Mouse (Mus musculus): ENCODE results near the gene Abhd4.

Abhd4 gene

GRCm38 (mm10) chr14:54239002-54239736, 14.8 kb upstream of the Abhd4 start:
- peak; percentile 85 to 94 for DNase-seq

DNA sequence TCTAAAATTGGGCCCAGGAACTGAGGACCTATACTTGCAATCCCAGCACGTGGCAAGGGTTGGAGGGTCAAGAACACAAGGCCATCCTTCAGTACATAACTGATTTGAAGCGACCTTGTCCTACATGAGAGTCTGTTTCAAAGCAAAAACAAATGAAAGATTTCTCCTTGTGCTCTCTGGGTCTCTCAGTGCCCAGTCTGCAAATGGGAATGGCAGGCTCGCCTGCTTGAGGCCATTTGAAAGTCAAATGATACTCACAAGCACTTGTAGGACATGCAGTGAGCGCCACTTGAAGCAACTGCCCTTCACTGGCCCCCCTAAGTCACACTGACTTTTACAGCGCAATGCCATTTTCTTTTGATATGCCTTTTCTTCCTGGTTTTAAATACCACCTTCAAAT, 13.4 kb upstream of the Abhd4 start:
- DNase-seq, result no peak

DNA sequence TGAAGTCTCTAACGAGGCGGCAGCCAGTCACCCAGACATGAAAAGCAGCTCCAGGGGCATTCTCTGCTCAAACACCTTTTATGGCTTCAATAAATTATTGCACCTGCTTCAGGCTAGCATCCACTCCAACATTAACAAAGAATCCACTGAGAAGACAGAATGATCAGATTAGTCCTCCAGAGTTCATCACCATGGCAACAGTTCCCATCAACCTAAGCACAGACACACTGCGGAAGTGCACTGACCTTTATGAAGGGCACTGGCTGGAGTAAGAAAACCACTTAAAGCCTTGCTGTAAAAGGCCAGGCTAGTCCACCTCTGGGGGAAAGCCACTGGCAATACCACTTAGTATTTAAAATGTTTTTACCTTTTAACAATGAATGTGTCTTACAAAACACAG, 9.8 kb upstream of the Abhd4 start:
- no peak for DNase-seq

DNA sequence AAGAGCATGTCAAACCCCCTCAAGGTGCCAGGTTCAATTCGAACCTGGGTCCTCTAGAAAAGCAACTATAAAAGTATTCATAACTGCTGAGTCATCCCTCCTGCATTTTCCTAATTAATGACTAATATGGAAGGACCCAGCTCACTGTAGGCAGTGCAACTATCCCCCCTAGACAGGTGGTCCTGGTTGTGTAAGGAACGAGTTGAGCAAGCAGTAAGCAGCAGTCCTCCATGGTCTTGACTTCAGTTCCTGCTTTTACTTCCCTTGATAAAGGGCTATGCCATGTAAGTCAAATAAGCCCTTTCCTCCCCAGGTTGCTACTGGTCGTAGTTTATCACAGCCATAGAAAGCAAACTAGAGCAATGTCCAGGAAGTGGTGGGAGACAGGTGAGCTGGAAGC, 7.8 kb upstream of the Abhd4 start:
- DNase-seq, result no peak

- no peak for DNase-seq
Measured at GRCm38 (mm10) chr14:54249326-54249725, 4.7 kb upstream of the Abhd4 start.

- no peak for DNase-seq
Measured at GRCm38 (mm10) chr14:54250122-54250521, 3.9 kb upstream of the Abhd4 start.

- no peak for DNase-seq
Measured at GRCm38 (mm10) chr14:54254670-54255202, 748 bp downstream of the Abhd4 start.

DNA sequence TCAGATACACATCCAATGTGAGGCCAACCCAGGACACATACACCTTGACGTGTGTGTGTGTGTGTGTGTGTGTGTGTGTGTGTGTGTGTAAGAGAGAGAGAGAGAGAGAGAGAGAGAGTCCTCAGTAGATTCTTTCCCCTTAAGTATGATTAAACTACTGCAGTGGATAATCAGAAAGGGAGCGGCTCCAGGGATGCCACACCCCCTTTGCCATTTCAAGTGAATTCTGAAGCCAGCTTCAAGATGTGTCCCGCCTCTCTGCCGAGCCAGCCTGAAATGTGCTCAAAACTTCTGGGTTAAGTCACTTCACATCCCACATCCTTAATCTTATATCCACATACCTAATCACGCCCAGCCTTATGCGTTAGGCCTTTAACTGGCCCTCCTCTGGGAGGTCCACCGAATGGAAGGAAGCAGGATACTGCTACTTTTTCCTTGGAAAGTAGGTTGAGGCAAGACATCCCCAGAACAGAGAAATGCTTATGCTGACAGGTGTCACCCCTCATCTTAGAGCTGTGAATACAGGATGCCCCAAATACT, 4.2 kb downstream of the Abhd4 start:
- DNase-seq, result no peak

DNA sequence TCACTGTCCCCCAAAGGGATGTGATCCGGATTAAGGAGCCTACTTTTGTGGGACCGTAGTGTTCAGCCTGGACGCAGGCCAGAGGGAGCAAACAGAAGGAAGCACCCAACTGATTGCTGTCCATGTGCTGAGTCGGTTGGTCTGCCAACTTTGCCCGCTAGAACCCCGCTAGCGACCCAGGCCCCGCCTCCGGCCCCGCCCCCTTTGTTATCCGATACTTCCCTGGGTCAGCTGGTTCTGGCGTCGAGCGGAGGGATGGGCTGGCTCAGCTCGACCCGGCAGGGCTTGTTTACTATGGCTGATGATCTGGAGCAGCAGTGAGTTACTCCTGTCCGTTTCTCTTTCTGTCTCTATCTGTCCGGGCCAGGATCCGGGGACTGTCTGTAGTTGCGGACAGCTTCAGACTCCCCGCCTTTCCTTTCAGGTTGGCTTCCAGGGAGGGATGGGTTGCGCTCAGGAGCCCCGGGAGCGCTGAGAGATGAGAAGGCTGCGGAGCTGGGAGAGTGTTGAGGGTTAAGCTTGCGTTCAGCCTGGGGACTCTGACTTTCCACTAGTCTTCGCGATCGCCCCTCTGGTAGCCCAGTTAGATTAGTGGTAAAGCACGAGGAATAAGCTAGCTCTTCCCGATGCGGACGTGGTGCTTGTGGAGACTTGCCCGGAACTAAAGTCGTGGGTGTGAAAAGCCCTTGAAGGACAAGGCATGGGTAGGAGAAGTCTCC, 5.2 kb downstream of the Abhd4 start:
- peak; percentile 91 to 92 for DNase-seq

DNA sequence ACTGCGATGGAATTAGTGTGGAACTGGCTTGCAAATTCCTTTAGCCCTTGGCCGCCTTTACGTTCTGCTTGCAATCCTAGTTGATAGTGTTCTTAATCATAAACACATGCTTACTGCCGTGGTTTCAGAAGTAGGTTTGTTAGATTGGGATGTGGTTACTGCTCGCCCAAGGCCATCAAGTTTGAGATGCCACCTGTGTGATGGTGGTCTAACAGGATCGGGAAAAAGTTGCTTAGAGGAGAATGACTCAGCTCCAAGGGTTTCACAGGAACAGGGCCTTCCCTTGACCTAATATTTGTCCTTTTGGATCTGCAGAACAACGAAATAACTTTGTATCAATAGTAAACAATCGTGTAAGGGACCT, 5.7 kb downstream of the Abhd4 start:
- no peak for DNase-seq

GRCm38 (mm10) chr14:54260196-54260595, 6.2 kb downstream of the Abhd4 start:
- peak in 1 of 2 experiments; percentile 30 for DNase-seq

GRCm38 (mm10) chr14:54261386-54261785, 7.4 kb downstream of the Abhd4 start:
- DNase-seq, result no peak

DNA sequence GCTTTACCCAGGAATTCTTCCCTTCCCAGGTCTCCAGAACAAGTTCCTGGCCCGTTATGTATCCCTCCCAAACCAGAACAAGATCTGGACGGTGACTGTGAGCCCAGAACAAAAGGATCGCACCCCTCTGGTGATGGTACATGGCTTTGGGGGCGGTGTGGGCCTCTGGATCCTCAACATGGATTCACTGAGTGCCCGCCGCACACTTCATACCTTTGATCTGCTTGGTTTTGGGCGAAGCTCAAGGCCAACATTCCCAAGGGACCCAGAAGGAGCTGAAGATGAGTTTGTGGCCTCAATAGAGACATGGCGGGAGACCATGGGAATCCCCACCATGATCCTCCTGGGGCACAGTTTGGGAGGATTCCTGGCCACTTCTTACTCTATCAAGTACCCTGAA, 8.6 kb downstream of the Abhd4 start:
- DNase-seq, result no peak

- DNase-seq, result no peak
Measured at GRCm38 (mm10) chr14:54263099-54263498, 9.1 kb downstream of the Abhd4 start.

DNA sequence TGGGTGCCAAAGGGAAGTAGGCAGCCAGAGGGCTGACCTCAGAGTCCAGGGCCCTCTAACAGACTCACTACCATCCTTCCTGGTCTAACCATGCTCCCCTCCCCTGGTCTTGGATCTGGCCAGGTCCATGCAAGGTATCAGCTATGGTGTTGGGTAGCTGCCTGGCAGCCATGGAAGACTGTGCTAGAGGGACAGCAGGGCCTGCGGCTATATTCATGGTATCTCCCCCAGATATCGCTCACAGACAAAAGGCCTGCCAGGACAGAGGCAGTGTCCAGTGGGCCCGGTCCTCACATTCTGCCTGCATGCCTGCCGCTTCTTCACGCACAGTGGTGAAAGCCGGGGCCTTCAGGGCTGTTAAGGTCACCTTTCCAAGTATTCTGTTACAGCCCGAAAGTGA, 10.2 kb downstream of the Abhd4 start:
- no peak for DNase-seq

DNA sequence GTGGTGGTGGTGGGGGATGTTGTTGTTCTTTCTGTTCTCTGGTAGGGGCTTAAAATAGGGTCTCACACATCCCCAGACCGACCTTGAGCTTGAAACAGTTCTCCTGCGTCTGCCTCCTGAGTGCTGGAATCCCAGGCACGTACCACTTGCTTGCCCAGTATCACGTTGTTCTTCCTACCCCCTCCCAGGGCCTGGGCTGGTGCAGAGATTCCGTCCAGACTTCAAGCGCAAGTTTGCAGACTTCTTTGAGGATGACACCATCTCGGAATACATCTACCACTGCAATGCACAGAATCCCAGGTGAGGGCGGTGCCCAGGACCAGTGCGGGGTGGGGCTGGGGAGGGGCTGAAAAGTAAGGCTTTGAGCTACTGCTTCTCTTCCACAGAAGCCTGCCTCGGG, 11.1 kb downstream of the Abhd4 start:
- DNase-seq, result no peak

DNA sequence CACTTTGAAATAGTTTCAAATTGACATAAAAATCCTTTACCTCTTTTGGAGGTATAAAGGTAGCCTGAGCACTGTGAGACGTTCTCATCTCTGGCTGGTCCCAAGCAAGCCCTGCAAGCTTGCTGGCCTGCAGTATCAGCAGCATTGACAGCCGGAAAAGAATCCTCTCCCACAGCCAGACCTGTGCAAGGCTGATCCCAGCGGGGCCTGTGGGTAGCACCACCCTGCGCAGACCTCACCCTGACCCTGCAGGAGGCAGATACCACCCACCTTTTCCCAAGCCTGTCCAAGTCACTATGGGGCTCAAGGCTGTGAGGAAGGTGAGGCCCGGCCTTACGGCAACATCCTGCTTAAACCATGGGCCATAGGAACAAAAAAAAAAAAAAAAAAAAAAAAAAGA, 12.0 kb downstream of the Abhd4 start:
- DNase-seq, result no peak

DNA sequence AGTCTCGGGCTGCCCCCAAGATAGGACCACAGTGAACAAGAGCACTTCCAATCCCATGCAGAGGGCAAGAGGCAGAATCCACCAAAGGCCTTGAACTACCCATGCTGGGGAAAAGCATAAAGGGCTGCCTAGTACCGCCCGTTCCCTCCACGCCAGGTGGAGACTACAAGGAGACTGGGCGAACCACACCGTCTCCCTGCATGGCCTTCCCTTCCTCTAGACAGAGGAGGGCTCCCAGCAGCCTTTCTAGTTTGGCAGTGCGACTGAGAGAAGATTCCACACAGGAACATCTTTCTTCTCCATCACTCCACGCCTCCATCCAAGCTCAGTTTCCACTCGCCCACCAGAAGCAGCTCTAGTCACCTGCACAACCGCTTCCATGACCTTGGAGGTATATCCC, 14.0 kb downstream of the Abhd4 start:
- DNase-seq, result no peak

DNA sequence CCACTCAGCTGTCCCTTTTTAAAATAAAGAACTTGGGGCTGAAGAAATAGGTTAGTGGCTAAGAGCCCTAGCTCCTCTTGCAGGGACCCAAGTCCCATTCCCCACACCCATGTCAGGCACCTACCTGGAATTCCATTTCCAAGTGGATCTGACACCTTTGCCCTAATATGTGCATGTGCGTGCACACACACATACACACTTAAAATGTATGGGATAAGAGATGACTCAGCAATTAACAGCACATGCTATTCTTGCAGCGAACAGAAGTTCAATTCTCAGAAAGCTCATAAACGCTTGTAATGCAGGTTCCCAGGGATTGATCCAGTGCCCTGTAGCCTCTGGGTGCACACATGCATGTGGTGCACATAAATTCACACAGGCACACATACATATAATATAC, 15.6 kb downstream of the Abhd4 start:
- DNase-seq, result no peak

DNA sequence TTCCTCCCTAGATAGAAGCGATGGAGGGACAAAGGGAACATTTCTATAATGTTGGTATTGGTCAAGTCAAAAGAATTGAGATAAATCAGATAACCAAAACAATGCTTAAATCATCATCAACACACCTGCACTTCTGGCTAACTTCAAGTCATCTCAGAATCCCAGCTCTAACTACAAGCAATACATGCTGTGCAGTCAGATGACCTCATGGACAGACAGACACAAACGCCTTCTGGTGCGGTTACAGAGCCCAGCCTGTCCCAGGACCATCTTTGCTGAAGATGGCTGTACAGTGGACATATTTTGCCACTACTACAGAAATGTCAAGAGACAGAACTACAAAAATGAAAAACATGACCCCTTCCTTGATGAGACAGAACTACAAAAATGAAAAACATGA, 16.4 kb downstream of the Abhd4 start:
- DNase-seq, result no peak

- DNase-seq, result no peak
Measured at GRCm38 (mm10) chr14:54271976-54272606, 18.1 kb downstream of the Abhd4 start.

DNA sequence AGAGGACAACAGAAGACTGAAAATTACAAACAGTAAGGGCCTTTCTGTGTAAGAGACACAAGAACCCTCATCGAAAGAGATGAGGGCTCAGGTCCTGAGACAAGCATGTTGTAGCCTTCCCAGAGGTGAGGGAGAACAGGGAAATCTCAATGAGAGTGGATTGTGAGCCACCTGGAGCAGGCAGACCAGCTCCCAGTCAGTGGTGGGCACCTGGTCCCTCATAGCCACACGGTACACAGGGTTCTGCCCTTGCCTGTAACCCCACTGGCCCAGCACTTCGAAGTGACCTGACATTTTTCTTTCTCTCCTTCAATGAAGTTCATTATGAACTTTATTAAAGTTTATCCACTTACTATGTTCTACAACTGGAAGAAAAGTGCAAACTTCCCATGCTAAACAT, 18.7 kb downstream of the Abhd4 start:
- DNase-seq, result no peak

- no peak for DNase-seq
Measured at GRCm38 (mm10) chr14:54276446-54276845, 22.5 kb downstream of the Abhd4 start.

DNA sequence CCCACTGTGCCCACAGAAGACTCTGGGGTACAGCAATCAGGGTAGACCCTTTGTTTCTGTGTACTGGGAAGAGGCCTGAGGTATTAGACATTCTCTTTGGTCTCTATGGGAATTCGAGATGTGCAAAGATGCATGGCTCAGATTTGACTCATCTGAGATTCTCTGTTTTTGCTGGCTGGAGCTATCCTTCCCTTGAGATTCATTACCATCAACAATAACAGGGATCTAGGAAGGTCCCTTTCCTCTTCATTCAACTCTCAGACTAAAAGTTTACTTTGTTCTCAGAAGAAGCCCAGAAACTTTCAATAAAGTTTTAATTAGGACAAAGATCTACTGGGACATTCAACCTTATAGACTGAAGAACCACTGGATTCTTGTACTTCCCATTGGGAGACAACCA, 30.9 kb downstream of the Abhd4 start, which contains the start of gene Olfr49:
Olfr49 (minus strand) TSS at position 101 of the 400 bp plus-strand sequence.
- DNase-seq, result no peak
